Mouse (Mus musculus): ENCODE measurements around the gene Il7r. TPM values are rescaled to one million over a fixed set of nuclear protein-coding genes. Genes with fewer than 3 reads are reported as not detected.

The Il7r gene
- 0.05 and 0.30 TPM in 2 replicates for polyA plus RNA-seq (2014; fragmentation: Nextera tagmentation; extraction: Ambion mirVana)

GRCm38 (mm10) chr15:9530076-9530475, at the start of gene Il7r:
Il7r (minus strand) TSS chr15:9530176.
- no peaks in the 10 kb centered on the region for H3K36me3 ChIP-seq (ENCODE audit: control insufficient read depth, insufficient read depth, low read length)
- H3K4me3 ChIP-seq (ENCODE audit: control insufficient read depth in 1 of 2, insufficient read depth in 1 of 2, low read depth in 1 of 2, low read length in 2 of 2) = no peak within 1 kb of the TSS
- H3K4me1 ChIP-seq (ENCODE audit: control insufficient read depth in 2 of 2, insufficient read depth in 2 of 2, low read length in 2 of 2) = no peaks in the 10 kb centered on the region
- no peak for ATAC-seq (ENCODE audit: insufficient number of reproducible peaks, insufficient read depth, low FRiP score, low read depth)
- no peak within 1 kb of the TSS for H3K4me2 ChIP-seq (ENCODE audit: low read length)
- H3K27me3 ChIP-seq (ENCODE audit: control insufficient read depth, insufficient read depth, low read length) = no peaks in the 10 kb centered on the region
- 85% methylated on average over 4 of the region's 4 CpGs for WGBS
- H3K9me3 ChIP-seq (ENCODE audit: control insufficient read depth, low read length) = no peaks in the 10 kb centered on the region
- no peak within 1 kb of the TSS for H3K9ac ChIP-seq (ENCODE audit: low read length)
- H3K27ac ChIP-seq (replicated peaks in 1 of 2; ENCODE audit: control insufficient read depth in 1 of 2, insufficient read depth in 1 of 2, low read depth in 2 of 2, low read length in 2 of 2) = no peak within 1 kb of the TSS

GRCm38 (mm10) chr15:9577303-9577702, 47.3 kb upstream of the Il7r start:
- 81% methylated on average over 4 of the region's 4 CpGs for WGBS
- no peak overlapping the region for H3K27ac ChIP-seq (replicated peaks in 1 of 2; ENCODE audit: control insufficient read depth in 1 of 2, insufficient read depth in 1 of 2, low read depth in 2 of 2, low read length in 2 of 2)
- H3K4me3 ChIP-seq (ENCODE audit: control insufficient read depth in 1 of 2, insufficient read depth in 1 of 2, low read depth in 1 of 2, low read length in 2 of 2) = no peak overlapping the region
- no peaks in the 10 kb centered on the region for H3K36me3 ChIP-seq (ENCODE audit: control insufficient read depth, insufficient read depth, low read length)
- H3K27me3 ChIP-seq (ENCODE audit: control insufficient read depth, insufficient read depth, low read length) = no peaks in the 10 kb centered on the region
- ATAC-seq (ENCODE audit: insufficient number of reproducible peaks, insufficient read depth, low FRiP score, low read depth) = no peak
- H3K4me2 ChIP-seq (ENCODE audit: low read length) = no peak overlapping the region
- no peak overlapping the region for H3K9ac ChIP-seq (ENCODE audit: low read length)
- H3K4me1 ChIP-seq (ENCODE audit: control insufficient read depth in 2 of 2, insufficient read depth in 2 of 2, low read length in 2 of 2) = no peaks in the 10 kb centered on the region
- H3K9me3 ChIP-seq (ENCODE audit: control insufficient read depth, low read length) = no peaks in the 10 kb centered on the region

- no peak overlapping the region for H3K4me2 ChIP-seq (ENCODE audit: low read length)
- H3K9me3 ChIP-seq (ENCODE audit: control insufficient read depth, low read length) = no peaks in the 10 kb centered on the region
- ATAC-seq (ENCODE audit: insufficient number of reproducible peaks, insufficient read depth, low FRiP score, low read depth) = no peak
- no peaks in the 10 kb centered on the region for H3K27me3 ChIP-seq (ENCODE audit: control insufficient read depth, insufficient read depth, low read length)
- H3K9ac ChIP-seq (ENCODE audit: low read length) = no peak overlapping the region
- no peaks in the 10 kb centered on the region for H3K4me1 ChIP-seq (ENCODE audit: control insufficient read depth in 2 of 2, insufficient read depth in 2 of 2, low read length in 2 of 2)
- no peak overlapping the region for H3K27ac ChIP-seq (replicated peaks in 1 of 2; ENCODE audit: control insufficient read depth in 1 of 2, insufficient read depth in 1 of 2, low read depth in 2 of 2, low read length in 2 of 2)
- 87% methylated on average over 5 of the region's 5 CpGs for WGBS
- no peak overlapping the region for H3K4me3 ChIP-seq (ENCODE audit: control insufficient read depth in 1 of 2, insufficient read depth in 1 of 2, low read depth in 1 of 2, low read length in 2 of 2)
- no peaks in the 10 kb centered on the region for H3K36me3 ChIP-seq (ENCODE audit: control insufficient read depth, insufficient read depth, low read length)
Observed at GRCm38 (mm10) chr15:9574796-9575195, 44.8 kb upstream of the Il7r start.

- Histone ChIP-seq H3K4me1 (ENCODE audit: control insufficient read depth in 2 of 2, insufficient read depth in 2 of 2, low read length in 2 of 2) (no peaks in the 10 kb centered on the region), H3K9me3 (ENCODE audit: control insufficient read depth, low read length) (no peaks in the 10 kb centered on the region), H3K4me2 (ENCODE audit: low read length) (no peak overlapping the region), H3K9ac (ENCODE audit: low read length) (no peak overlapping the region), H3K36me3 (ENCODE audit: control insufficient read depth, insufficient read depth, low read length) (no peaks in the 10 kb centered on the region), H3K27ac (replicated peaks in 1 of 2; ENCODE audit: control insufficient read depth in 1 of 2, insufficient read depth in 1 of 2, low read depth in 2 of 2, low read length in 2 of 2) (no peak overlapping the region), H3K4me3 (ENCODE audit: control insufficient read depth in 1 of 2, insufficient read depth in 1 of 2, low read depth in 1 of 2, low read length in 2 of 2) (no peak overlapping the region), H3K27me3 (ENCODE audit: control insufficient read depth, insufficient read depth, low read length) (no peaks in the 10 kb centered on the region)
- ATAC-seq (ENCODE audit: insufficient number of reproducible peaks, insufficient read depth, low FRiP score, low read depth) = no peak
- WGBS = 72% methylated on average over 4 of the region's 4 CpGs
Observed at GRCm38 (mm10) chr15:9573361-9573760, 43.4 kb upstream of the Il7r start.

- Histone ChIP-seq H3K36me3 (ENCODE audit: control insufficient read depth, insufficient read depth, low read length) (no peaks in the 10 kb centered on the region), H3K9me3 (ENCODE audit: control insufficient read depth, low read length) (no peaks in the 10 kb centered on the region), H3K27me3 (ENCODE audit: control insufficient read depth, insufficient read depth, low read length) (no peaks in the 10 kb centered on the region), H3K4me2 (ENCODE audit: low read length) (no peak overlapping the region), H3K4me3 (ENCODE audit: control insufficient read depth in 1 of 2, insufficient read depth in 1 of 2, low read depth in 1 of 2, low read length in 2 of 2) (no peak overlapping the region), H3K4me1 (ENCODE audit: control insufficient read depth in 2 of 2, insufficient read depth in 2 of 2, low read length in 2 of 2) (no peaks in the 10 kb centered on the region), H3K9ac (ENCODE audit: low read length) (no peak overlapping the region), H3K27ac (replicated peaks in 1 of 2; ENCODE audit: control insufficient read depth in 1 of 2, insufficient read depth in 1 of 2, low read depth in 2 of 2, low read length in 2 of 2) (no peak overlapping the region)
- no peak for ATAC-seq (ENCODE audit: insufficient number of reproducible peaks, insufficient read depth, low FRiP score, low read depth)
- 89% methylated on average over 7 of the region's 7 CpGs for WGBS
Observed at GRCm38 (mm10) chr15:9572664-9573063, 42.7 kb upstream of the Il7r start.

- 77% methylated on average over 2 of the region's 2 CpGs for WGBS
- no peak for ATAC-seq (ENCODE audit: insufficient number of reproducible peaks, insufficient read depth, low FRiP score, low read depth)
Observed at GRCm38 (mm10) chr15:9571896-9572295, 41.9 kb upstream of the Il7r start.

GRCm38 (mm10) chr15:9567316-9567715, 37.3 kb upstream of the Il7r start:
- no peaks in the 10 kb centered on the region for H3K9me3 ChIP-seq (ENCODE audit: control insufficient read depth, low read length)
- ATAC-seq (ENCODE audit: insufficient number of reproducible peaks, insufficient read depth, low FRiP score, low read depth) = no peak
- no peaks in the 10 kb centered on the region for H3K27me3 ChIP-seq (ENCODE audit: control insufficient read depth, insufficient read depth, low read length)
- H3K9ac ChIP-seq (ENCODE audit: low read length) = no peak overlapping the region
- H3K36me3 ChIP-seq (ENCODE audit: control insufficient read depth, insufficient read depth, low read length) = no peaks in the 10 kb centered on the region
- no peaks in the 10 kb centered on the region for H3K4me1 ChIP-seq (ENCODE audit: control insufficient read depth in 2 of 2, insufficient read depth in 2 of 2, low read length in 2 of 2)
- no peak overlapping the region for H3K27ac ChIP-seq (replicated peaks in 1 of 2; ENCODE audit: control insufficient read depth in 1 of 2, insufficient read depth in 1 of 2, low read depth in 2 of 2, low read length in 2 of 2)
- 82% methylated on average over 4 of the region's 4 CpGs for WGBS
- no peak overlapping the region for H3K4me2 ChIP-seq (ENCODE audit: low read length)
- no peak overlapping the region for H3K4me3 ChIP-seq (ENCODE audit: control insufficient read depth in 1 of 2, insufficient read depth in 1 of 2, low read depth in 1 of 2, low read length in 2 of 2)

More at GRCm38 (mm10) chr15:9571896-9572295, 41.9 kb upstream of the Il7r start:
- Histone ChIP-seq H3K9me3 (ENCODE audit: control insufficient read depth, low read length) (no peaks in the 10 kb centered on the region), H3K36me3 (ENCODE audit: control insufficient read depth, insufficient read depth, low read length) (no peaks in the 10 kb centered on the region), H3K4me1 (ENCODE audit: control insufficient read depth in 2 of 2, insufficient read depth in 2 of 2, low read length in 2 of 2) (no peaks in the 10 kb centered on the region), H3K9ac (ENCODE audit: low read length) (no peak overlapping the region), H3K27ac (replicated peaks in 1 of 2; ENCODE audit: control insufficient read depth in 1 of 2, insufficient read depth in 1 of 2, low read depth in 2 of 2, low read length in 2 of 2) (no peak overlapping the region), H3K4me3 (ENCODE audit: control insufficient read depth in 1 of 2, insufficient read depth in 1 of 2, low read depth in 1 of 2, low read length in 2 of 2) (no peak overlapping the region), H3K4me2 (ENCODE audit: low read length) (no peak overlapping the region), H3K27me3 (ENCODE audit: control insufficient read depth, insufficient read depth, low read length) (no peaks in the 10 kb centered on the region)

- no peak overlapping the region for H3K27ac ChIP-seq (replicated peaks in 1 of 2; ENCODE audit: control insufficient read depth in 1 of 2, insufficient read depth in 1 of 2, low read depth in 2 of 2, low read length in 2 of 2)
- no peaks in the 10 kb centered on the region for H3K4me1 ChIP-seq (ENCODE audit: control insufficient read depth in 2 of 2, insufficient read depth in 2 of 2, low read length in 2 of 2)
- no peaks in the 10 kb centered on the region for H3K36me3 ChIP-seq (ENCODE audit: control insufficient read depth, insufficient read depth, low read length)
- no peak overlapping the region for H3K4me3 ChIP-seq (ENCODE audit: control insufficient read depth in 1 of 2, insufficient read depth in 1 of 2, low read depth in 1 of 2, low read length in 2 of 2)
- H3K4me2 ChIP-seq (ENCODE audit: low read length) = no peak overlapping the region
- H3K9me3 ChIP-seq (ENCODE audit: control insufficient read depth, low read length) = no peaks in the 10 kb centered on the region
- H3K9ac ChIP-seq (ENCODE audit: low read length) = no peak overlapping the region
- 71% methylated on average over 6 of the region's 6 CpGs for WGBS
- ATAC-seq (ENCODE audit: insufficient number of reproducible peaks, insufficient read depth, low FRiP score, low read depth) = no peak
- H3K27me3 ChIP-seq (ENCODE audit: control insufficient read depth, insufficient read depth, low read length) = no peaks in the 10 kb centered on the region
Observed at GRCm38 (mm10) chr15:9565396-9565795, 35.4 kb upstream of the Il7r start.

Measured in heart, embryonic 14.5 days (tissue).